Mouse (Mus musculus): ENCODE measurements around the gene Zkscan2. TPM values are rescaled to one million over a fixed set of nuclear protein-coding genes. Genes with fewer than 3 reads are reported as not detected.

Zkscan2 gene
- polyA plus RNA-seq, 1 experiment from 2014 or later = 6.4 TPM

DNA sequence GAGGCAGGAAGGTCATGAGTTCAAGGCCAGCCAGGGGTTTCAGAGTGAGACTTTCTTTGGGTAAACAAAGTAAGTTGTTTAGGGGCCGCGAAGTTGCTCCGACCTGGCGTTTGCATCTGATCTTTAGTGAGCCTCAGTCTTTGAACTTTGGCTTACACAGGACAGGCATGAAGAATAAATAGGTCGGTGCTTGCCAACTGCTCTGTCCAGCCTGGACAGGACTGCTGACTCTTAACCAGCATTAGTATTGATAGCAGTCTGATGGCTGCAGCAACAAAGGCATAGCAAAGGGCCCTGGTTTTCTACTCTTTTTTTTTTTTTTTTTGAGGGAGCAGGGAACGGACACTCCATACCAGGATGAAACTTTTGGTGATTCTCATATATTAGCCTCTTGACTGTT lies 47.7 kb downstream of the Zkscan2 start:
- no peak for DNase-seq (ENCODE audit: low spot score, missing footprints)
- H3K4me3 ChIP-seq (ENCODE audit: low read depth, low read length) = no peak overlapping the region
- ATAC-seq (ENCODE audit: low FRiP score) = no peak
- H3K4me2 ChIP-seq = no peak overlapping the region
- H3K9ac ChIP-seq (ENCODE audit: low read length) = no peak overlapping the region
- H3K4me1 ChIP-seq (ENCODE audit: control insufficient read depth, insufficient read depth, low read length) = no peaks in the 10 kb centered on the region
- no peaks in the 10 kb centered on the region for H3K27me3 ChIP-seq (ENCODE audit: control insufficient read depth, insufficient read depth, low read length)
- 78% methylated on average over 6 of the region's 6 CpGs for WGBS
- no peaks in the 10 kb centered on the region for H3K9me3 ChIP-seq (ENCODE audit: control insufficient read depth, low read length)
- H3K36me3 ChIP-seq (ENCODE audit: control insufficient read depth, insufficient read depth, low read length) = no peaks in the 10 kb centered on the region
- no peak overlapping the region for H3K27ac ChIP-seq (ENCODE audit: low read depth, low read length)

DNA sequence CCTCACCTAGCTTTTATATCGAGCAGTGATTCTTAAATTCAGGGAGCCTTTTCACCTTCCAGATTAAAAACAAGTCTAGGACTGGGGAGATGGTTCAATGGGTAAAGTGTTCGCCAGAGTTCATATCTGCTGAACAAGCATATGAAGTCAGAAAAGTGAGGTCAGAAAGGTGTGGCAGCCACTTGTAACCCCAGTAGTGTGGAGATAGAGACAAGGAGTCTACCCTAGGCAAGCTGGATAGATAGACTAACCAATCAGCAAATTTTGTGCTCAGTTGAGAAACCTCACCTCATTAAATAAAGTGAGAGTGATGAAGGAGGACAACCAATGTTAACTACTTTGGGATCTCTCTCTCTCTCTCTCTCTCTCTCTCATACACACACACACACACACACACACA lies 49.7 kb downstream of the Zkscan2 start:
- Histone ChIP-seq H3K4me2 (no peak overlapping the region), H3K27me3 (ENCODE audit: control insufficient read depth, insufficient read depth, low read length) (no peaks in the 10 kb centered on the region), H3K9ac (ENCODE audit: low read length) (no peak overlapping the region), H3K9me3 (ENCODE audit: control insufficient read depth, low read length) (no peaks in the 10 kb centered on the region), H3K36me3 (ENCODE audit: control insufficient read depth, insufficient read depth, low read length) (no peaks in the 10 kb centered on the region), H3K4me1 (ENCODE audit: control insufficient read depth, insufficient read depth, low read length) (no peaks in the 10 kb centered on the region), H3K27ac (ENCODE audit: low read depth, low read length) (no peak overlapping the region), H3K4me3 (ENCODE audit: low read depth, low read length) (no peak overlapping the region)
- 90% methylated on average over 2 of the region's 2 CpGs for WGBS
- ATAC-seq (ENCODE audit: low FRiP score) (no peak), DNase-seq (ENCODE audit: low spot score, missing footprints) (no peak)

- DNase-seq (ENCODE audit: low spot score, missing footprints) (no peak), ATAC-seq (ENCODE audit: low FRiP score) (no peak)
- Histone ChIP-seq H3K9me3 (ENCODE audit: control insufficient read depth, low read length) (no peaks in the 10 kb centered on the region), H3K36me3 (ENCODE audit: control insufficient read depth, insufficient read depth, low read length) (no peaks in the 10 kb centered on the region), H3K27ac (ENCODE audit: low read depth, low read length) (no peak overlapping the region), H3K4me2 (no peak overlapping the region), H3K4me1 (ENCODE audit: control insufficient read depth, insufficient read depth, low read length) (no peaks in the 10 kb centered on the region), H3K9ac (ENCODE audit: low read length) (no peak overlapping the region), H3K4me3 (ENCODE audit: low read depth, low read length) (no peak overlapping the region), H3K27me3 (ENCODE audit: control insufficient read depth, insufficient read depth, low read length) (no peaks in the 10 kb centered on the region)
- 72% methylated on average over 10 of the region's 10 CpGs for WGBS
Observed at GRCm38 (mm10) chr7:123449676-123450075, 50.6 kb downstream of the Zkscan2 start.

DNA sequence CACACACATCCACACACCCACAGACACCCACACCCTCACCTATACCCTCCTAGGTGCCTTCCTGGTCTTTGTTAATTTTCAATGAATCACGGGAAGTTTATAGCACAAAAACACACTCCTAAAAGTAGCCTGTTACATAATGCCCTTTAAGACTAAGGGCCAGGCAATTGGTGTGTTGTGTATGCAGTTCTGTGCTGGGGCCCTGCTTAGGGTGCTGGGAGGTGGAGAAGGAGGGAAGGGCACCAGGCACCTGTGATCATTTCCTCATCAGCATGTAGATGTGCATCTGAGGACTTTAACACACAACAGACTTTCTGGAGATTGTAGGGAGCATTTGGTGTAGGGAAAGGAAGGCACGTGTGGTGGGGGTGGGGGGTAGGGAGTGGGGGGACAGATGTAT lies 51.5 kb downstream of the Zkscan2 start:
- DNase-seq (ENCODE audit: low spot score, missing footprints) = no peak
- no peaks in the 10 kb centered on the region for H3K27me3 ChIP-seq (ENCODE audit: control insufficient read depth, insufficient read depth, low read length)
- WGBS = 93% methylated on average over 2 of the region's 2 CpGs
- no peak overlapping the region for H3K27ac ChIP-seq (ENCODE audit: low read depth, low read length)
- no peaks in the 10 kb centered on the region for H3K4me1 ChIP-seq (ENCODE audit: control insufficient read depth, insufficient read depth, low read length)
- H3K36me3 ChIP-seq (ENCODE audit: control insufficient read depth, insufficient read depth, low read length) = no peaks in the 10 kb centered on the region
- H3K9me3 ChIP-seq (ENCODE audit: control insufficient read depth, low read length) = no peaks in the 10 kb centered on the region
- H3K9ac ChIP-seq (ENCODE audit: low read length) = no peak overlapping the region
- no peak for ATAC-seq (ENCODE audit: low FRiP score)
- no peak overlapping the region for H3K4me2 ChIP-seq
- H3K4me3 ChIP-seq (ENCODE audit: low read depth, low read length) = no peak overlapping the region

GRCm38 (mm10) chr7:123442079-123442478 lies 58.2 kb downstream of the Zkscan2 start:
- DNase-seq (ENCODE audit: low spot score, missing footprints) = no peak
- H3K36me3 ChIP-seq (ENCODE audit: control insufficient read depth, insufficient read depth, low read length) = no peaks in the 10 kb centered on the region
- H3K4me1 ChIP-seq (ENCODE audit: control insufficient read depth, insufficient read depth, low read length) = no peaks in the 10 kb centered on the region
- H3K4me2 ChIP-seq = no peak overlapping the region
- no peaks in the 10 kb centered on the region for H3K9me3 ChIP-seq (ENCODE audit: control insufficient read depth, low read length)
- no peak overlapping the region for H3K4me3 ChIP-seq (ENCODE audit: low read depth, low read length)
- WGBS = 89% methylated on average over 1 of the region's 1 CpGs
- H3K27ac ChIP-seq (ENCODE audit: low read depth, low read length) = no peak overlapping the region
- no peaks in the 10 kb centered on the region for H3K27me3 ChIP-seq (ENCODE audit: control insufficient read depth, insufficient read depth, low read length)
- no peak overlapping the region for H3K9ac ChIP-seq (ENCODE audit: low read length)
- ATAC-seq (ENCODE audit: low FRiP score) = no peak

DNA sequence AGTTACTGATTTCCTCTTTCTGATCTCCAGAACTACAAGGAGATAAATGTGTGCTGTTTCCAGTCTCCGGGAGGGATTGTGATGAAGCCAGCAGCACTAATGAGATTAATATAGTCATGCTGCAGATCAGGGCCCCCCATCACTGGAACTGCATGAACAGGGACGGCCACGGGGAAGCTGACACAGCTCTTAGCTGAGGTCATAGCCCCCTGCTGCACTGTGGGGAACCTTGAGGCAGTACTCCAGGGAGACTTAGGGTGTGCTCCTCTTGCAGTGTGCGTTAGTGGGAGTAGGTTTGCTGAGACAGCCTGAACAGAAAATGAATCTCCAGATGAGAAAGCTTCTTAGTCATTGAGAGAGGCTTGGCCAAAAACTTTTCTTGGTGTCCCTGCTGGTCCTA lies 69.0 kb downstream of the Zkscan2 start:
- no peak for DNase-seq (ENCODE audit: low spot score, missing footprints)
- Histone ChIP-seq H3K4me2 (no peak overlapping the region), H3K4me3 (ENCODE audit: low read depth, low read length) (no peak overlapping the region), H3K9me3 (ENCODE audit: control insufficient read depth, low read length) (no peaks in the 10 kb centered on the region), H3K27ac (ENCODE audit: low read depth, low read length) (no peak overlapping the region), H3K9ac (ENCODE audit: low read length) (no peak overlapping the region), H3K36me3 (ENCODE audit: control insufficient read depth, insufficient read depth, low read length) (no peaks in the 10 kb centered on the region; the same call in 1 of the 2 replicates), H3K27me3 (ENCODE audit: control insufficient read depth, insufficient read depth, low read length) (no peaks in the 10 kb centered on the region), H3K4me1 (ENCODE audit: control insufficient read depth, insufficient read depth, low read length) (no peaks in the 10 kb centered on the region)
- ATAC-seq (ENCODE audit: low FRiP score) = no peak
- WGBS = 71% methylated on average over 4 of the region's 4 CpGs

GRCm38 (mm10) chr7:123430411-123430705 lies 69.9 kb downstream of the Zkscan2 start:
- Histone ChIP-seq H3K27me3 (ENCODE audit: control insufficient read depth, insufficient read depth, low read length) (no peaks in the 10 kb centered on the region), H3K9me3 (ENCODE audit: control insufficient read depth, low read length) (no peaks in the 10 kb centered on the region), H3K9ac (ENCODE audit: low read length) (no peak overlapping the region), H3K27ac (ENCODE audit: low read depth, low read length) (no peak overlapping the region), H3K4me1 (ENCODE audit: control insufficient read depth, insufficient read depth, low read length) (no peaks in the 10 kb centered on the region), H3K4me2 (no peak overlapping the region), H3K36me3 (ENCODE audit: control insufficient read depth, insufficient read depth, low read length) (no peaks in the 10 kb centered on the region; the same call in 1 of the 2 replicates), H3K4me3 (ENCODE audit: low read depth, low read length) (no peak overlapping the region)
- DNase-seq (ENCODE audit: low spot score, missing footprints) (no peak), ATAC-seq (ENCODE audit: low FRiP score) (no peak)
- WGBS = 86% methylated on average over 4 of the region's 4 CpGs

DNA sequence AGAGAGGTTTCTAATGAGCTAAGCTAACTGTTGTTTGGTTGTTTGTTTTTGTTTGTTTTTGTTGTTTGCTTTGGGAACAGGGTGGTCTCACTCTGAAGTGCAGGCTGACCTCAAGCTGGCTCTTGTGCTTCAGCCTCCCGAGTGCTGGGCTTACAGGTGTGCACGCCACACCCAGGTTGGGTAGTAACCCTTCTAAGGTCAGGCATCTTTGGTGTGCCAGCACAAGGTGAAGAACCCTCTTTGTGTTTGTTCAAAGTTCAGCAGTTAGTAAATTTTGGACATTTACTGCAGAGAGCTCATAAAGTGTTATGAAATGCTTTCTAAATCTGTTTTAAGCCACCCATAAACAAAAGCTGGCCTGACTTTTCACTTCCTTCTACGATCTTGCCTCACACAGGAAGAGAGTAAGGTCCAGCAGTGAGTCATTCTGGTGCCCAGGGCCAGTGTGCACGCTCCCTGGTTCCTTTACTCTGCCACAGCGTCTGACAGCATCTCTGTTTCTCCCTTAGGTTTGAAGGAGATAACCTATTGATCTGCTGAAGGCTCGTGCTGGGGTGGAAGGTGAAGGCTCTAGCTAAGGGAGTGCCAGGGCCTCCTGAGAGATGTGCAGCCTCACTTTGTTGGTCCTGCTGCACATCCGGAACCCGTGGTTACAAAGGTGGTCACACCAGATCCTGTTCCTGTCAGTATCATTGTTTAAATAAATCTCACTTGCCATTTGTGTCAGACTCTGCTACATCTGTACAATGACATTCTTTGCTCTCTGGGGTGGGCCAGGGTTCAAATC lies 70.4 kb downstream of the Zkscan2 start:
- H3K9ac ChIP-seq (ENCODE audit: low read length) = no peak overlapping the region
- ATAC-seq (ENCODE audit: low FRiP score) (no peak), DNase-seq (ENCODE audit: low spot score, missing footprints) (no peak)
- 91% methylated on average over 8 of the region's 8 CpGs for WGBS
- H3K36me3 ChIP-seq (ENCODE audit: control insufficient read depth, insufficient read depth, low read length) = no peaks in the 10 kb centered on the region; the same call in 1 of the 2 replicates
- no peak overlapping the region for H3K27ac ChIP-seq (ENCODE audit: low read depth, low read length)
- no peaks in the 10 kb centered on the region for H3K27me3 ChIP-seq (ENCODE audit: control insufficient read depth, insufficient read depth, low read length)
- H3K9me3 ChIP-seq (ENCODE audit: control insufficient read depth, low read length) = no peaks in the 10 kb centered on the region
- no peaks in the 10 kb centered on the region for H3K4me1 ChIP-seq (ENCODE audit: control insufficient read depth, insufficient read depth, low read length)
- H3K4me3 ChIP-seq (ENCODE audit: low read depth, low read length) = no peak overlapping the region
- H3K4me2 ChIP-seq = no peak overlapping the region

Data from midbrain, embryonic 11.5 days (tissue).